Mouse (Mus musculus) embryonic facial prominence, embryonic 14.5 days (tissue): ENCODE results near the gene Pms2. TPM values are rescaled to one million over a fixed set of nuclear protein-coding genes. Genes with fewer than 3 reads are reported as not detected.

Experiments used
- ATAC-seq: fragments of 200-750 bp; cut with Nextera tagmentation; 2 replicates; pipeline ENCODE4 v1.8.0; 2017; ENCODE audit warnings: low read depth, moderate number of reproducible peaks, moderate TSS enrichment
- DNase-seq: peaks from one replicate; pipeline ENCODE4 v3.0.0-alpha.2; 2015; ENCODE audit warnings: low spot score
- H3K27ac ChIP-seq: fragments of 300-500 bp; sonication (generic); replicated peaks from 2 replicates; pipeline ENCODE4 v1.5.1; 2014; ENCODE audit warnings: low read depth, mild to moderate bottlenecking, low read length, moderate library complexity
- H3K27me3 ChIP-seq: fragments of 300-500 bp; sonication (generic); replicated peaks from 2 replicates; pipeline ENCODE4 v1.6.1; 2014; ENCODE audit warnings: low read length; ENCODE audit not compliant: control insufficient read depth, insufficient read depth
- H3K36me3 ChIP-seq: fragments of 300-500 bp; sonication (generic); 2 replicates; pipeline ENCODE4 v1.6.1; 2014; ENCODE audit warnings: low read length, mixed read lengths; ENCODE audit not compliant: control insufficient read depth, insufficient read depth
- H3K4me1 ChIP-seq: fragments of 300-500 bp; sonication (generic); 2 replicates; pipeline ENCODE4 v1.6.1; 2014; ENCODE audit warnings: antibody characterized with exemption, low read length; ENCODE audit not compliant: control insufficient read depth, insufficient read depth
- H3K4me2 ChIP-seq: fragments of 300-500 bp; sonication (generic); 2 replicates; pipeline ENCODE4 v1.6.1; 2014; ENCODE audit warnings: low read depth, mild to moderate bottlenecking, low read length, moderate library complexity, mixed read lengths
- H3K4me3 ChIP-seq: fragments of 300-500 bp; sonication (generic); 2 replicates; pipeline ENCODE4 v1.5.1; 2014; ENCODE audit warnings: low read depth, mild to moderate bottlenecking, low read length
- H3K9ac ChIP-seq: fragments of 300-500 bp; sonication (generic); 2 replicates; pipeline ENCODE4 v1.6.1; 2014; ENCODE audit warnings: low read depth, mild to moderate bottlenecking, low read length, moderate library complexity, mixed read lengths
- H3K9me3 ChIP-seq: fragments of 300-500 bp; sonication (generic); 2 replicates; pipeline ENCODE4 v1.6.1; 2016; ENCODE audit warnings: low read length; ENCODE audit not compliant: control insufficient read depth
- WGBS: fragments of 180-500 bp; shearing (Covaris S2); extraction: QIAGEN DNeasy Blood & Tissue Kit; methylation state at CpG from one replicate; pipeline ENCODE4 v1.1.7; 2014; 5-methylcytosine and 5-hydroxymethylcytosine counted together
- polyA plus RNA-seq: library from polyadenylated mRNA; unstranded; fragments of >200 nt; fragmentation: Nextera tagmentation; extraction: Ambion mirVana; gene quantifications from 2 replicates; pipeline ENCODE4 v1.2.1, GENCODE M21; 2014

Pms2 gene
- polyA plus RNA-seq, 1 experiment from 2014 or later, result 20.9 TPM

DNA sequence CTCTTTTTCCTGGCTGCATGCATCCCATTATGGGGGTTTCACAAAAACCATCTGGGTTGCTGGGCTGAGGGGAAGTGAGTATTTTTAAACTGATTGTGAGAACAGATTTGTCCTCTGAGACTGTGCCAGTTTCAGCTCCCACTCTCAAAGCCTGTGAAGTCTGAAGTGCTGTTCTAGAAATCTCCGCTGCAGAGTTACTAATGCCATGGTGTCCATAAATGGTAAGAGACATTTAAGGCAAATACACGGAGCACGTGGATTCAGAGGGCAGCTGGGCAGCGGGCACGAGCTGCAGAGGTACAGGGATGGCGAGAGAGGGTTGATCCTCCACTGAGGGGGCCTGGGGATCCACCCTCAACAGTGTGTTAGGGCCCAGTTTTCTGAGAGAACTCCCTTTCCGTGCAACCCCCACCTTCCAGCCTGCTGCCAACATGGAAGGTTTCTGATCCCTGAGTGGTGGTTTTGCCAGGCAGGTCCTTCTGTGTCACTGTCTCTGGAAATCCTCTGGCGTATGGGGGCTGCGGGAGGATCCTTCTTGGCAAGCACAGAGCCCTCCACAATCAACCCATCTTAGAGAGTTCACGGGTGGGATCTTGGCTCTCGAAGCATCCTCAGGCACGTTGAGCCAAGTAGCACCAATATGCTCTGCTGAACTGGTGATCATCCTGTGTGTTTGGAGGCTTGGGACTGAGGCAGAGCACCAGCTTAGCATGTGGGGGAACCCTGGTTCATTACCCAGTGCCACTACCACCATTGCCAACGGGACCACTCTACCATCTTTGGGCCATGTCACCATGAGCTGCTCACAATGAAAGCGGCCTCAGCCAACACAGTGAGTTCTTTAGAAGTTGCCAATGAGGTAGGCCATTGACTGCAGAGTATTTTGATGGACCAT lies 33.7 kb downstream of the Pms2 start:
- Histone ChIP-seq H3K27me3 (no peaks in the 10 kb centered on the region), H3K27ac (no peak overlapping the region), H3K36me3 (no peaks in the 10 kb centered on the region), H3K9ac (no peak overlapping the region), H3K9me3 (0 out of 2 replicates have a peak, but pooled peaks cover 5% of the 10 kb centered on the region), H3K4me1 (no peaks in the 10 kb centered on the region), H3K4me3 (no peak overlapping the region), H3K4me2 (no peak overlapping the region)
- WGBS, result 81% methylated on average over 14 of the region's 14 CpGs
- ATAC-seq (no peak), DNase-seq (no peak)

DNA sequence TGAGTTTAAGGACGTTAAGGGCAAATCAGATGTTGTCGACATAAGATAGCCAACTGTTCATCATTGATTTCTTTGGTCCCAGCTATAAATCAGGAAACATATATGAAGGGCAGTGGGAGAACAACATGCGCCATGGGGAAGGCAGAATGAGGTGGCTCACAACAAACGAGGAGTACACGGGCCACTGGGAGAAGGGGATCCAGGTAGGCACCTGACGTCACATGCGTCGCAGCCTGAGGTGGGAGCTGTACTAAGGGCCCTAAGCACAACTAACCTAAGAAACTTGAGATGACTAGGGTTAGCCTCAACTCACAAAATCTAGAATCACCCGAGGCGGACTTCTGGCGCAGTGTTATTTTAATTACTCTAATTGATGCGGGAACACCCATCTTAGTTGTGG lies 38.6 kb downstream of the Pms2 start:
- H3K4me2 ChIP-seq, result no peak overlapping the region
- no peak overlapping the region for H3K27ac ChIP-seq
- 84% methylated on average over 12 of the region's 12 CpGs for WGBS
- DNase-seq (no peak), ATAC-seq (no peak)
- no peaks in the 10 kb centered on the region for H3K4me1 ChIP-seq
- no peak overlapping the region for H3K4me3 ChIP-seq
- no peaks in the 10 kb centered on the region for H3K27me3 ChIP-seq
- H3K36me3 ChIP-seq, result no peaks in the 10 kb centered on the region
- H3K9me3 ChIP-seq, result 0 out of 2 replicates have a peak, but pooled peaks cover 5% of the 10 kb centered on the region
- no peak overlapping the region for H3K9ac ChIP-seq

DNA sequence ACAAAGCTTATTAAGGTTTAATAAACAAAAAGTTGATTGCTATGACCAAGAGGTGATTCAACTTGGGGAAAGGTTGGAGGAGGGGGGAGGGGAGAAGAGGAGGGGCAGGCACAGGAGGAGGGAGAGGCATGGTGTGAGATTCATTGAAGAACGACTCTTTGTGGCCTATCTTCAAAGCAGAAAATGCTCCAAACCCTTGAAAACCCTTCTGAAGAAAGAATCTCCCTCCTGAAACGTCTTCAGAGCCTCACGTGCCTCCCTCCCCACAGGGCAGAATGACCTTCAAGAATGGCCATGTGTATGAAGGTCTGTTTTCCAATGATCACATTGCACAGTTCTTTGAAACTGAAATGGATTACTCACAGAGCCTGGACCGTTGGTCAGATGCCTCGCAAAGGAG lies 40.3 kb downstream of the Pms2 start:
- Histone ChIP-seq H3K27ac (no peak overlapping the region), H3K4me2 (no peak overlapping the region), H3K4me1 (no peaks in the 10 kb centered on the region), H3K4me3 (no peak overlapping the region), H3K27me3 (no peaks in the 10 kb centered on the region), H3K9me3 (0 out of 2 replicates have a peak, but pooled peaks cover 4% of the 10 kb centered on the region), H3K9ac (no peak overlapping the region), H3K36me3 (no peaks in the 10 kb centered on the region)
- ATAC-seq (no peak), DNase-seq (no peak)
- 41% methylated on average over 5 of the region's 5 CpGs for WGBS

DNA sequence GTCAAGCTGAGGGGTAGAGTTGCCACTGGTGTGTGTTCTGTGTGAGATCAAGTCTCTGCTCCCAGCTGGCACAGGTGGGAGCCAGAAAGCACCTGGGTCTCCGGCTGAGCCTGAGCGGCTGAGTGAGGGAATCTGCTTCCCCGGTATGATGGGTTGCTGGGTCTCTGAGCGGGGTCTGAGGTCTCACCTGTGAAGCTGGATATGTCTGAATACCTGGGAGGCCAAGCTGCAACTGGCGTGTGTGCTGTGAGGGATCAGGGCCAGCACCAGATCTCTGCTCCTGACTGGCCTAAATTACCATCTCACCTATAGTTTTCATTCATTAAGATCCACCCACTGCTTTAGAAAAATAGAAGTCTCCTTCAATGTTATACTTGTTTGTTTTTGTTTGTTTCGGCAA lies 47.3 kb downstream of the Pms2 start:
- ATAC-seq, result no peak
- 92% methylated on average over 6 of the region's 6 CpGs for WGBS
- no peaks in the 10 kb centered on the region for H3K27me3 ChIP-seq
- H3K27ac ChIP-seq, result no peak overlapping the region
- no peak overlapping the region for H3K4me3 ChIP-seq
- 0 out of 2 replicates have a peak, but pooled peaks cover 5% of the 10 kb centered on the region for H3K9me3 ChIP-seq
- H3K9ac ChIP-seq, result no peak overlapping the region
- H3K4me1 ChIP-seq, result no peaks in the 10 kb centered on the region
- no peak for DNase-seq
- H3K36me3 ChIP-seq, result no peaks in the 10 kb centered on the region
- no peak overlapping the region for H3K4me2 ChIP-seq

DNA sequence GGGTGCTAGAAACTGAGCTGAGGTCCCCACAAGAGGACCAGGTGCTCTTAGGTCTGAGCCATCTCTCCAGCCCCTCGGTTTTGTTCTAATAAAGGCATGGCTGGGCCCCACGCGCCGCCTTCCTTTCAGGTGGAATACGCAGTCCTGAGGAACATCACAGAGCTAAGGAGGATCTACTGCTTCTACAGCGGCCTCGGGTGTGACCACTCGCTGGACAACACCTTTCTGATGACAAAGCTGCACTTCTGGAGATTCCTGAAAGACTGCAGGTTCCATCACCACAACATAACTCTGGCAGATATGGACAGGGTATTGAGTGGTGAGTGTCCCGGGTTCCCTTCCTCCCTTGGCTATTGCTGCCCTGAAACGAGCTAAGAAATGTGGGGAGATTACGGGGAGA lies 49.8 kb downstream of the Pms2 start:
- DNase-seq (no peak), ATAC-seq (no peak)
- Histone ChIP-seq H3K4me1 (no peaks in the 10 kb centered on the region), H3K9ac (no peak overlapping the region), H3K4me3 (no peak overlapping the region), H3K27ac (no peak overlapping the region), H3K4me2 (no peak overlapping the region), H3K9me3 (0 out of 2 replicates have a peak, but pooled peaks cover 2% of the 10 kb centered on the region), H3K36me3 (no peaks in the 10 kb centered on the region), H3K27me3 (no peaks in the 10 kb centered on the region)
- 91% methylated on average over 11 of the region's 11 CpGs for WGBS

DNA sequence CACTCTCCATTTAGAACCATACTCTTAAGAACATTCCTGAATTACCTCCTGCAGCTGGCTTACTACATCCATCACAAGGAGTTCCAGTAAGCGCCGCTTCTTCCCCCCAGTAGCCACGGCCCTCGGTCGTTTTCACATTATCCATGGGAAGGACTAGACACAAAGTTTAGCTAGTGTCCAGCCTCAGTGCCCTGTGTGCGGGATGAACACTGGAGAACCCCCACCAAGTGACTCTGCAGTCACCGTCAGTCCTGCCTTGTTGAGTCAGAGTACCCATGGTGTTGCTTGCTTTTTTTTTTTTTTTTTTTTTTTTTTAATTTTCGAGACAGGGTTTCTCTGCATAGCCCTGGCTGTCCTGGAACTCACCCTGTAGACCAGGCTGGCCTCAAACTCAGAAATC lies 51.4 kb downstream of the Pms2 start:
- Histone ChIP-seq H3K4me3 (no peak overlapping the region), H3K9me3 (0 out of 2 replicates have a peak, but pooled peaks cover 2% of the 10 kb centered on the region), H3K4me1 (no peaks in the 10 kb centered on the region), H3K36me3 (no peaks in the 10 kb centered on the region), H3K27ac (no peak overlapping the region), H3K27me3 (no peaks in the 10 kb centered on the region), H3K9ac (no peak overlapping the region), H3K4me2 (no peak overlapping the region)
- 89% methylated on average over 8 of the region's 8 CpGs for WGBS
- DNase-seq (no peak), ATAC-seq (no peak)

DNA sequence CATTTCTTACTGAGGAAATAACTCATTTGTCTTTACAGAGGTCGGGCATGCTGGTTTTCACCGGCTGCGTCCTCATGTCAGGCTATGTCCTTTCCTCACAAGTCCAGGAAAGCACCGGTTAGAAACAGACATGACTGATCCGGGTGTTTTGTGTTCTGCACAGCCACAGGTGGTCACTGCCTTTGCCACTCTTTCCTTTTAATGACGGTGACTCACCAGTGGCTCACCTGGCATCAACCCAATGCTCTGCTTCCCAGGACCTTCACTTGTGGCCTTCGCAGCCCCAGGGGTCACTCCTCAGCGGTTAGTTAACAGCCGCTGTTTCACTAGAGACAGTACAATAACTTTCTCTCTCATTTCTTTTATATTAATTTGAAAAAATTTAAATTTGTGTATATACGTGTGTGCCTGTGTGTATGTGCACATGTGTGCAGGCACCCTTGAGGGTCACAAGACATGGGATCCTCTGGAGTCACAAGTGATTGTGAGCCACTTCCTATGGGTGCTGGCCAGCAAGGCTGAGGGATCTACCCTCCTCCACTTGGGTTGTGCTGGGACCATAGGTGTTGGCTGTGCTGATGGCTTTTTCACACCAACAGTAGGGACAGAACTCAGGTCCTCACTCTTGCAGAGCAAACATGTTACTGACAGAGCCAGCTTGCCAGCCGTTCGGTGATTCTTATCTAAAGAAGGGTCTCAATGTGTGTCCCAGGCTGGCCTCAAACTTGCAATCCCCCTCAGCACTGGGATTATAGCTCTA lies 56.0 kb downstream of the Pms2 start:
- no peak overlapping the region for H3K27ac ChIP-seq
- H3K9me3 ChIP-seq, result no peaks in the 10 kb centered on the region
- no peaks in the 10 kb centered on the region for H3K4me1 ChIP-seq
- no peaks in the 10 kb centered on the region for H3K36me3 ChIP-seq
- no peak overlapping the region for H3K4me2 ChIP-seq
- ATAC-seq (no peak), DNase-seq (no peak)
- H3K9ac ChIP-seq, result no peak overlapping the region
- WGBS, result 83% methylated on average over 12 of the region's 12 CpGs
- no peak overlapping the region for H3K4me3 ChIP-seq
- H3K27me3 ChIP-seq, result no peaks in the 10 kb centered on the region

DNA sequence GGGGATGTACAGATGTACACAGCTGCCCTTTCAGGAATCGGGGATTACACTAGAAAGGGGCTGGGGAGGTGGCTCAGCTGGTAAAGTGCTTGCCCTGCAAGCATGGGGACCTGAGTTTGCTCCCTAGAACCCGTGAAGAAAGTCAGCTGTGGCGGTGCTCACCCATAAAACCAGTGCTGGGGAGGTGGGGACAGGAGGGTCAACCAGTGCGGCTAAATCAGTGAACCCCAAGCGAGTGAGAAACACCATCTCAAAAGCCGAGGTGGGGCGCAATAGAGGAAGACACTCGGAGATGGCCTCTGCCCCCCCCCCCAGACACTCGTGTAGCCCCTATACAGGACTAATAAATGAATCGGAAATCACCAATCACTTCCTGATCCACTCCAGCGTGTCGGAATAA lies 56.9 kb downstream of the Pms2 start:
- 88% methylated on average over 12 of the region's 12 CpGs for WGBS
- Histone ChIP-seq H3K4me2 (no peak overlapping the region), H3K9me3 (no peaks in the 10 kb centered on the region), H3K4me1 (no peaks in the 10 kb centered on the region), H3K27ac (no peak overlapping the region), H3K4me3 (no peak overlapping the region), H3K9ac (no peak overlapping the region), H3K27me3 (no peaks in the 10 kb centered on the region), H3K36me3 (no peaks in the 10 kb centered on the region)
- no peak for DNase-seq
- ATAC-seq, result no peak
